Mouse (Mus musculus) intestine, embryonic 14.5 days (tissue): ENCODE results near the gene Pak3. TPM values are rescaled to one million over a fixed set of nuclear protein-coding genes. Genes with fewer than 3 reads are reported as not detected.

Experiments
- ATAC-seq: fragments of 200-750 bp; cut with Nextera tagmentation; replicated peaks from 2 replicates; pipeline ENCODE4 v1.8.0; 2017; ENCODE audit warnings: low read depth, moderate number of reproducible peaks, moderate TSS enrichment, moderate library complexity; ENCODE audit not compliant: low FRiP score, low TSS enrichment
- DNase-seq: peaks from one replicate; pipeline ENCODE4 v3.0.0-alpha.2; 2018; ENCODE audit warnings: low spot score
- H3K27ac ChIP-seq: fragments of 300-500 bp; sonication (generic); 2 replicates; pipeline ENCODE4 v1.5.1; 2014; ENCODE audit warnings: low read depth, mild to moderate bottlenecking, control low read depth
- H3K27me3 ChIP-seq: fragments of 300-500 bp; sonication (generic); replicated peaks from 2 replicates; pipeline ENCODE4 v1.6.1; 2014; ENCODE audit warnings: low read length, control low read depth; ENCODE audit not compliant: control insufficient read depth, insufficient read depth
- H3K36me3 ChIP-seq: fragments of 300-500 bp; sonication (generic); 2 replicates; pipeline ENCODE4 v1.6.1; 2014; ENCODE audit warnings: low read length, control low read depth; ENCODE audit not compliant: control insufficient read depth, insufficient read depth
- H3K4me1 ChIP-seq: fragments of 300-500 bp; sonication (generic); replicated peaks from 2 replicates; pipeline ENCODE4 v1.6.1; 2014; ENCODE audit warnings: low read length, control low read depth, mixed read lengths; ENCODE audit not compliant: control insufficient read depth, insufficient read depth
- H3K4me2 ChIP-seq: fragments of 300-500 bp; sonication (generic); 2 replicates; pipeline ENCODE4 v1.6.1; 2014; ENCODE audit warnings: low read length
- H3K4me3 ChIP-seq: fragments of 300-500 bp; sonication (generic); 2 replicates; pipeline ENCODE4 v1.5.1; 2014; ENCODE audit warnings: low read depth, low read length, control low read depth, mixed read lengths
- H3K9ac ChIP-seq: fragments of 300-500 bp; sonication (generic); 2 replicates; pipeline ENCODE4 v1.6.1; 2014; ENCODE audit warnings: mild to moderate bottlenecking, low read length
- H3K9me3 ChIP-seq: fragments of 300-500 bp; sonication (generic); 2 replicates; pipeline ENCODE4 v1.6.1; 2016; ENCODE audit warnings: low read length, control low read depth; ENCODE audit not compliant: control insufficient read depth
- WGBS: fragments of 180-500 bp; shearing (Covaris S2); extraction: QIAGEN DNeasy Blood & Tissue Kit; methylation state at CpG from one replicate; pipeline ENCODE4 v1.1.7; 2014; 5-methylcytosine and 5-hydroxymethylcytosine counted together
- polyA plus RNA-seq: library from polyadenylated mRNA; unstranded; fragments of >200 nt; fragmentation: Nextera tagmentation; extraction: Ambion mirVana; gene quantifications from 2 replicates; pipeline ENCODE4 v1.2.1, GENCODE M21; 2014

Gene Pak3
- polyA plus RNA-seq, 1 experiment from 2014 or later = 6.8 TPM

GRCm38 (mm10) chrX:143678566-143678965, 160.2 kb downstream of the Pak3 start:
- DNase-seq (no peak), ATAC-seq (no peak)
- no peak overlapping the region for H3K4me2 ChIP-seq
- WGBS = 85% methylated on average over 2 of the region's 2 CpGs
- no peak overlapping the region for H3K27ac ChIP-seq
- no peaks in the 10 kb centered on the region; the same call in 1 of the 2 replicates for H3K27me3 ChIP-seq
- no peaks in the 10 kb centered on the region for H3K4me1 ChIP-seq
- no peaks in the 10 kb centered on the region for H3K36me3 ChIP-seq
- no peak overlapping the region for H3K4me3 ChIP-seq
- H3K9ac ChIP-seq = no peak overlapping the region
- H3K9me3 ChIP-seq = no peaks in the 10 kb centered on the region

GRCm38 (mm10) chrX:143722250-143722649, 203.9 kb downstream of the Pak3 start:
- Histone ChIP-seq H3K27me3 (no peaks in the 10 kb centered on the region), H3K36me3 (no peaks in the 10 kb centered on the region), H3K9me3 (no peaks in the 10 kb centered on the region), H3K9ac (no peak overlapping the region), H3K27ac (no peak overlapping the region), H3K4me3 (no peak overlapping the region), H3K4me1 (no peaks in the 10 kb centered on the region), H3K4me2 (no peak overlapping the region)
- ATAC-seq (no peak), DNase-seq (no peak)
- 73% methylated on average over 1 of the region's 1 CpGs for WGBS

- H3K4me2 ChIP-seq = no peak overlapping the region
- no peaks in the 10 kb centered on the region for H3K4me1 ChIP-seq
- H3K27ac ChIP-seq = no peak overlapping the region
- no peaks in the 10 kb centered on the region for H3K9me3 ChIP-seq
- 95% methylated on average over 3 of the region's 3 CpGs for WGBS
- H3K27me3 ChIP-seq = no peaks in the 10 kb centered on the region
- H3K36me3 ChIP-seq = no peaks in the 10 kb centered on the region
- no peak for DNase-seq
- no peak for ATAC-seq
- H3K9ac ChIP-seq = no peak overlapping the region
- H3K4me3 ChIP-seq = no peak overlapping the region
Observed at GRCm38 (mm10) chrX:143725411-143725810, 207.0 kb downstream of the Pak3 start.

- 35% methylated on average over 4 of the region's 4 CpGs for WGBS
- no peak for ATAC-seq
Observed at GRCm38 (mm10) chrX:143736035-143736434, 217.6 kb downstream of the Pak3 start.

GRCm38 (mm10) chrX:143739171-143739570, 220.8 kb downstream of the Pak3 start:
- DNase-seq = peak; percentile 50
- H3K4me1 ChIP-seq = no peaks in the 10 kb centered on the region
- no peak for ATAC-seq
- H3K4me3 ChIP-seq = no peak overlapping the region
- H3K4me2 ChIP-seq = no peak overlapping the region
- H3K9ac ChIP-seq = no peak overlapping the region
- no peaks in the 10 kb centered on the region for H3K36me3 ChIP-seq
- no peaks in the 10 kb centered on the region for H3K27me3 ChIP-seq
- no peak overlapping the region for H3K27ac ChIP-seq
- 11% methylated on average over 2 of the region's 2 CpGs for WGBS
- H3K9me3 ChIP-seq = no peaks in the 10 kb centered on the region

More at GRCm38 (mm10) chrX:143736035-143736434, 217.6 kb downstream of the Pak3 start:
- H3K9me3 ChIP-seq = no peaks in the 10 kb centered on the region
- no peaks in the 10 kb centered on the region for H3K36me3 ChIP-seq
- no peak overlapping the region for H3K4me3 ChIP-seq
- no peaks in the 10 kb centered on the region for H3K4me1 ChIP-seq
- no peak overlapping the region for H3K27ac ChIP-seq
- H3K9ac ChIP-seq = no peak overlapping the region
- H3K27me3 ChIP-seq = no peaks in the 10 kb centered on the region
- no peak overlapping the region for H3K4me2 ChIP-seq
- no peak for DNase-seq

- ATAC-seq (no peak), DNase-seq (no peak)
- WGBS = 61% methylated on average over 3 of the region's 3 CpGs
Observed at GRCm38 (mm10) chrX:143762556-143762955, 244.2 kb downstream of the Pak3 start.

GRCm38 (mm10) chrX:143815948-143816347, 297.6 kb downstream of the Pak3 start:
- DNase-seq = no peak
- no peaks in the 10 kb centered on the region for H3K4me1 ChIP-seq
- no peaks in the 10 kb centered on the region for H3K9me3 ChIP-seq
- H3K9ac ChIP-seq = no peak overlapping the region
- H3K27ac ChIP-seq = no peak overlapping the region
- H3K36me3 ChIP-seq = no peaks in the 10 kb centered on the region
- H3K27me3 ChIP-seq = no peaks in the 10 kb centered on the region
- H3K4me3 ChIP-seq = no peak overlapping the region
- H3K4me2 ChIP-seq = no peak overlapping the region
- WGBS = 96% methylated on average over 1 of the region's 1 CpGs
- ATAC-seq = no peak

More at GRCm38 (mm10) chrX:143762556-143762955, 244.2 kb downstream of the Pak3 start:
- Histone ChIP-seq H3K4me3 (no peak overlapping the region), H3K4me2 (no peak overlapping the region), H3K9ac (no peak overlapping the region), H3K27ac (no peak overlapping the region), H3K9me3 (no peaks in the 10 kb centered on the region), H3K36me3 (no peaks in the 10 kb centered on the region), H3K27me3 (no peaks in the 10 kb centered on the region), H3K4me1 (no peaks in the 10 kb centered on the region)

- no peak overlapping the region for H3K9ac ChIP-seq
- H3K4me3 ChIP-seq = no peak overlapping the region
- H3K4me1 ChIP-seq = no peaks in the 10 kb centered on the region
- 98% methylated on average over 2 of the region's 2 CpGs for WGBS
- H3K4me2 ChIP-seq = no peak overlapping the region
- no peaks in the 10 kb centered on the region for H3K9me3 ChIP-seq
- no peak for DNase-seq
- no peak overlapping the region for H3K27ac ChIP-seq
- H3K27me3 ChIP-seq = no peaks in the 10 kb centered on the region
- no peaks in the 10 kb centered on the region for H3K36me3 ChIP-seq
- no peak for ATAC-seq
Observed at GRCm38 (mm10) chrX:143818961-143819360, 300.6 kb downstream of the Pak3 start.

GRCm38 (mm10) chrX:143826521-143826920, 308.1 kb downstream of the Pak3 start:
- peak; percentile 51 for DNase-seq
- no peaks in the 10 kb centered on the region for H3K36me3 ChIP-seq
- H3K4me2 ChIP-seq = peak overlapping the region; percentile 41
- H3K27ac ChIP-seq = no peak overlapping the region
- no peaks in the 10 kb centered on the region for H3K9me3 ChIP-seq
- no peaks in the 10 kb centered on the region for H3K4me1 ChIP-seq
- 0 out of 2 replicates have a peak, but pooled peaks cover 3% of the 10 kb centered on the region for H3K27me3 ChIP-seq
- peak overlapping the region; percentile 29 for H3K4me3 ChIP-seq
- 18% methylated on average over 4 of the region's 4 CpGs for WGBS
- ATAC-seq = no peak
- no peak overlapping the region for H3K9ac ChIP-seq
